Mouse (Mus musculus) CH12.LX (cell line): ENCODE measurements around the gene Cenpb. TPM values are rescaled to one million over a fixed set of nuclear protein-coding genes. Genes with fewer than 3 reads are reported as not detected.

ENCODE experiments used
- polyA plus RNA-seq: library from polyadenylated mRNA; unstranded; fragments of >175 nt; gene quantifications from 2 replicates; pipeline ENCODE4 v1.2.1, GENCODE M21; 2012; ENCODE audit warnings: low read depth; ENCODE audit not compliant: insufficient read length
- total RNA-seq, 2 experiments: library from RNA; depleted of rRNA; stranded (reverse); fragments of 300-350 nt in 1 of 2; fragments of >200 nt in 1 of 2; gene quantifications; 2 replicates each; pipeline ENCODE4 v1.2.3; 2012 to 2014

Gene Cenpb
- total and polyA plus RNA-seq, 3 experiments, result 18.1 to 26.6 (median 24.4) TPM

Other genes starting within 250 kb of the Cenpb start
- not detected in 2 replicates for gene Gfra4, start 137.0 kb downstream of the Cenpb start, total RNA-seq (2012; rRNA removed)
- gene Gfra4, start 137.0 kb downstream of the Cenpb start, total RNA-seq (2014; rRNA removed), result not detected in 2 replicates
- gene Gfra4, start 137.0 kb downstream of the Cenpb start, polyA plus RNA-seq, result not detected in 2 replicates
- 0.17 TPM in 2 replicates for gene Adam33, start 116.3 kb downstream of the Cenpb start, total RNA-seq (2012; rRNA removed)
- not detected in 2 replicates for gene Adam33, start 116.3 kb downstream of the Cenpb start, total RNA-seq (2014; rRNA removed)
- gene Adam33, start 116.3 kb downstream of the Cenpb start, polyA plus RNA-seq, result 0.21 and 0.44 TPM in 2 replicates
- 0.04 TPM in 1 of 2 replicates, not detected in the other for gene Siglec1, start 93.3 kb downstream of the Cenpb start, total RNA-seq (2012; rRNA removed)
- gene Siglec1, start 93.3 kb downstream of the Cenpb start, total RNA-seq (2014; rRNA removed), result not detected in 2 replicates
- gene Siglec1, start 93.3 kb downstream of the Cenpb start, polyA plus RNA-seq, result 0.05 TPM in 1 of 2 replicates, not detected in the other
- gene Hspa12b, start 52.8 kb downstream of the Cenpb start, total RNA-seq (2012; rRNA removed), result 1.3 and 1.7 TPM in 2 replicates
- 0.24 and 0.56 TPM in 2 replicates for gene Hspa12b, start 52.8 kb downstream of the Cenpb start, total RNA-seq (2014; rRNA removed)
- 2.0 TPM in 2 replicates for gene Hspa12b, start 52.8 kb downstream of the Cenpb start, polyA plus RNA-seq
- not detected in 2 replicates for gene Gm11037, start 46.6 kb downstream of the Cenpb start, total RNA-seq (2012; rRNA removed)
- gene Gm11037, start 46.6 kb downstream of the Cenpb start, total RNA-seq (2014; rRNA removed), result not detected in 2 replicates
- not detected in 2 replicates for gene Gm11037, start 46.6 kb downstream of the Cenpb start, polyA plus RNA-seq
- 25.3 and 36.5 TPM in 2 replicates for gene 1700037H04Rik, start 20.0 kb downstream of the Cenpb start, total RNA-seq (2012; rRNA removed)
- 11.2 and 16.0 TPM in 2 replicates for gene 1700037H04Rik, start 20.0 kb downstream of the Cenpb start, total RNA-seq (2014; rRNA removed)
- 40.0 and 43.0 TPM in 2 replicates for gene 1700037H04Rik, start 20.0 kb downstream of the Cenpb start, polyA plus RNA-seq
- 11.6 and 14.4 TPM in 2 replicates for gene Cdc25b, start 6.9 kb upstream of the Cenpb start, total RNA-seq (2012; rRNA removed)
- gene Cdc25b, start 6.9 kb upstream of the Cenpb start, total RNA-seq (2014; rRNA removed), result 23.3 and 24.0 TPM in 2 replicates
- 21.3 and 22.8 TPM in 2 replicates for gene Cdc25b, start 6.9 kb upstream of the Cenpb start, polyA plus RNA-seq
- gene Spef1, start 7.2 kb upstream of the Cenpb start, total RNA-seq (2012; rRNA removed), result 0.97 and 1.0 TPM in 2 replicates
- gene Spef1, start 7.2 kb upstream of the Cenpb start, total RNA-seq (2014; rRNA removed), result 0.34 and 0.45 TPM in 2 replicates
- 1.2 TPM in 2 replicates for gene Spef1, start 7.2 kb upstream of the Cenpb start, polyA plus RNA-seq
- gene Ap5s1, start 27.0 kb upstream of the Cenpb start, total RNA-seq (2012; rRNA removed), result 9.1 and 10.4 TPM in 2 replicates
- gene Ap5s1, start 27.0 kb upstream of the Cenpb start, total RNA-seq (2014; rRNA removed), result 19.8 and 22.5 TPM in 2 replicates
- 8.1 and 9.9 TPM in 2 replicates for gene Ap5s1, start 27.0 kb upstream of the Cenpb start, polyA plus RNA-seq
- gene Mavs, start 54.0 kb upstream of the Cenpb start, total RNA-seq (2012; rRNA removed), result 25.6 and 25.9 TPM in 2 replicates
- gene Mavs, start 54.0 kb upstream of the Cenpb start, total RNA-seq (2014; rRNA removed), result 18.5 and 18.6 TPM in 2 replicates
- gene Mavs, start 54.0 kb upstream of the Cenpb start, polyA plus RNA-seq, result 26.8 and 34.5 TPM in 2 replicates
- gene Pank2, start 82.4 kb upstream of the Cenpb start, total RNA-seq (2012; rRNA removed), result 16.6 and 19.0 TPM in 2 replicates
- 25.6 and 28.6 TPM in 2 replicates for gene Pank2, start 82.4 kb upstream of the Cenpb start, total RNA-seq (2014; rRNA removed)
- 34.7 and 43.2 TPM in 2 replicates for gene Pank2, start 82.4 kb upstream of the Cenpb start, polyA plus RNA-seq
- gene Rnf24, start 172.8 kb upstream of the Cenpb start, total RNA-seq (2012; rRNA removed), result 3.4 and 3.9 TPM in 2 replicates
- gene Rnf24, start 172.8 kb upstream of the Cenpb start, total RNA-seq (2014; rRNA removed), result 3.5 and 3.9 TPM in 2 replicates
- gene Rnf24, start 172.8 kb upstream of the Cenpb start, polyA plus RNA-seq, result 11.8 and 14.7 TPM in 2 replicates